Mouse (Mus musculus) E14TG2a.4 (cell line): ENCODE results near the gene Clec4g.

Experiments
- H3K27me3 ChIP-seq: 2 replicates; pipeline ENCODE4 v1.6.1; 2014; ENCODE audit warnings: low read length, control low read depth; ENCODE audit not compliant: insufficient read depth
- H3K36me3 ChIP-seq: 2 replicates; pipeline ENCODE4 v1.6.1; 2014; ENCODE audit warnings: low read length, control low read depth; ENCODE audit not compliant: insufficient read depth
- H3K4me1 ChIP-seq: replicated peaks from 2 replicates; pipeline ENCODE4 v1.6.1; 2014; ENCODE audit warnings: low read depth, low read length, control low read depth
- H3K4me3 ChIP-seq: replicated peaks from 2 replicates; pipeline ENCODE4 v1.5.1; 2014; ENCODE audit warnings: mild to moderate bottlenecking, low read length
- H3K9me3 ChIP-seq: 2 replicates; pipeline ENCODE4 v1.6.1; 2014; ENCODE audit warnings: low read length, control low read depth
- CTCF ChIP-seq: conservative IDR thresholded peaks from 2 replicates; pipeline ENCODE4 v1.5.1; 2014; ENCODE audit warnings: low read length
- NANOG ChIP-seq: IDR thresholded peaks from 2 replicates; pipeline ENCODE4 v1.6.1; 2014; ENCODE audit warnings: borderline replicate concordance, low read length, mixed read lengths
- POU5F1 ChIP-seq: IDR thresholded peaks from 2 replicates; pipeline ENCODE4 v1.6.1; 2014; ENCODE audit warnings: low read length, borderline replicate concordance

The Clec4g gene

DNA sequence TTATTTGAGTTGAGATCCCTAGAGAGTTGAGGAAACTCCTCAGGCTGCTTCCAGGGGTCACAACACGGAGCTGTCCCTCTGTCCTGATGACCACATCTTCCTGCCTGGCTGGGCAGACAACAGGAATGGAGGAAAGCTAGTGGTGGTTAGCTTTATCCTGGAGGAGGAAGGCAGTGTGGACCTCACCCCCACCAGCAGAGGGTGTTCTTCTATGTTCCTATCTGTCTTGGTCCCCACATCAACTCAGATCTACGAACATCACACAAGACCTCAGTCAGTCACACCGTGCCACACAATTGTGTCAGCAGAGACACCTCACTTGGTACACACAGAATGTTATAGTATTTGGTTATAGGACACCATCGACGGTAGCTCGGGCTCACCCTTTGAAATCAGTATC, 32.9 kb downstream of the Clec4g start:
- Histone ChIP-seq H3K4me1 (no peaks in the 10 kb centered on the region; the same call in 1 of the 2 replicates), H3K4me3 (no peak overlapping the region), H3K36me3 (0 out of 2 replicates have a peak, but pooled peaks cover under 1% of the 10 kb centered on the region), H3K9me3 (peaks cover 23% of the 10 kb centered on the region), H3K27me3 (peaks cover 16% of the 10 kb centered on the region)
- TF ChIP-seq POU5F1: peak; percentile 2; the same call in 1 of the 2 replicates
- TF ChIP-seq CTCF: no peak
- no peak for TF ChIP-seq NANOG

DNA sequence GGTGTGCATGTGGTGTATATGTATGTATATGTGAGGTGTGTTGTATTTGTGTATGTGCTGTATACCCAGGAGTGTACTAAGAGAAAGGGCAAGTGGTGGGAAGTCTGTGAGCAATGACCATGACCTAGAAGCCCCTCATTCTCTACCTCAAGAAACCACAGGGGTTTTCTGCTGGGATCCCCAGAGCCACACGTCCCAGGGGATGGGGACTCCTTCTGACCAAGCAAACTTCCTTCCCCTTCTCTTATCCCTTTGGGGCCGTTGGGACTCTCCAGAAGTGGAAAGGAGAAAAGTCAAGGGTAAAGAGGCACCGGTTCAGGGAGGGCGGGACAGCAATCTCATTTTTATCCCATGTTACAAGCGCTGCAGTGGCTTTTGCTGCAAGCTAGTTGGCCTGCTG, 35.0 kb downstream of the Clec4g start:
- H3K36me3 ChIP-seq: peaks cover 17% of the 10 kb centered on the region
- TF ChIP-seq NANOG: no peak
- TF ChIP-seq CTCF: no peak
- TF ChIP-seq POU5F1: no peak
- peaks cover 9% of the 10 kb centered on the region; the same call in 1 of the 2 replicates for H3K9me3 ChIP-seq
- peaks cover 16% of the 10 kb centered on the region for H3K27me3 ChIP-seq
- no peak overlapping the region for H3K4me3 ChIP-seq
- no peaks in the 10 kb centered on the region; the same call in 1 of the 2 replicates for H3K4me1 ChIP-seq

DNA sequence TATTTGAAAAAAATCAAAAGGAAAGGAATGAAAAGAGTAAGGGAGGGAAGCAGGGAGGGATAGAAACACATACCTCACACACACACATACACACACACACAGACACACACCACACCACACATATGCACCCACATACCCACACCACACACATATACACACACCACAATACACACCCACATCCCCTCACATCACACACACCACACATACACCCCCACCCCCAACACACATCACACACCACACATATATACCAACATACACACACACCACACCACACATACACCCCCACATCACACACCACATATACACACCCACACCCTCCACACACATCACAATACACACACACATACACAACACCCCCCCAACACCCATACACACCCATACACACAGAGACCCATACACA, 35.9 kb downstream of the Clec4g start:
- H3K4me3 ChIP-seq: no peak overlapping the region
- H3K36me3 ChIP-seq: peaks cover 26% of the 10 kb centered on the region
- peaks cover 7% of the 10 kb centered on the region for H3K4me1 ChIP-seq
- H3K27me3 ChIP-seq: peaks cover 10% of the 10 kb centered on the region
- TF ChIP-seq CTCF (no peak), NANOG (no peak), POU5F1 (no peak)
- peaks cover 6% of the 10 kb centered on the region; the same call in 1 of the 2 replicates for H3K9me3 ChIP-seq

DNA sequence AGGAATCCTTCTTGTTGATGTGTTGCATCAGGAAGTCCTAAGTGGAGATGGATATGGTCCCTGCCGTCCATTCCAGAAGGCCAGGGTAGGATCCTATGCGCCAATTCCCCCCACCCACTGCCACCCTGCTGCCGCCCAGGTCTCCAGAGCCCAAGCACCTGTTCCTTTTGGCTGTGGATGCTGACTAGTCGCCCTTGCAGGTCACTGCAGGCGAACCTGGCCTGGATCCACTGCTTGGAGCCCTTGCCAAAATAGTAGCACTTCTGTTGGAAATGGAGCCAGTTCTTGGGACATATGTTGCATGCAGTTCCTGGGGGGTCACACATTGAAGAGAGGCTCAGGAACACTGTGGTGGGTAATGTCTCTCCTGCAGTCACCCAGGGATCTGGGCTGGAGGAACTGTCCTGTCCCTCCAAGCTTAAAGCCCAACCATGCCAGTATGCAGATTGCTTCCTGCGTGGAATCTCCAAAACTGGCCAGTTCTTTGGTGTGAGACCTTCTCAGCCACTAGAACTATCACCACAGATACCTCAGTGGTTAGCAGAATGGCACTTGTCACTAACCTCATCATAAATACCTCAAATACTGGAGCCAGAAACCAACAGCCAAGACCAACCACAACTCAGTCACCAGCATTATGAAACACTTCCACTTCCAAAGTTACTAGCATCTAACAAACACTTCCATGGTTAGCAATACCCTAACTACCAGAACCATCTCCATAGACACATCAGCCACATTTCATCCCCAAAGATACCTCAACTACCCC, 36.9 kb downstream of the Clec4g start:
- Histone ChIP-seq H3K9me3 (no peaks in the 10 kb centered on the region), H3K4me3 (no peak overlapping the region), H3K27me3 (peaks cover 9% of the 10 kb centered on the region), H3K36me3 (peaks cover 33% of the 10 kb centered on the region), H3K4me1 (peaks cover 16% of the 10 kb centered on the region)
- TF ChIP-seq NANOG (no peak), POU5F1 (no peak), CTCF (no peak)

DNA sequence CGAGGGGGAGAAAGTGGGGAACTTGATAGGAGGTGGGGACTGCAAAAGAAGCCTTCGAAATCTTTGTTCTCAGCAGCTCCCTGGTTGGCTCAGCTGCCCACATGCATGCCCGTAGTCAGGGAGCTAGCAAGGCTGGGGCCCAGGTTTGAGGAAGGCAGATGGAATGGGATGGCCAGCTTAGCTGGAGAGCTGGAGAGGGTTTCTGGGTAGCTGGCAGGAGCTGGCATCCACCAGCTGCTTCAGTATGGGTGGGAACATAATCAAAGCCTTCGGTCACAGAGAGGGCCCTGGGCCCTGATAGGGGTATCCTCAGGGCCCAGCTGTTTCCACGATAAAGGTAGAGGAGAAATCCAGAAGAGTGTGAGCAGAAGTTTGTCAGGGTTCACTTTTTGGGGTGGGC, 38.0 kb downstream of the Clec4g start:
- no peak for TF ChIP-seq NANOG
- TF ChIP-seq POU5F1: no peak
- no peak for TF ChIP-seq CTCF
- Histone ChIP-seq H3K36me3 (peaks cover 33% of the 10 kb centered on the region), H3K9me3 (no peaks in the 10 kb centered on the region), H3K27me3 (peaks cover 5% of the 10 kb centered on the region; the same call in 1 of the 2 replicates), H3K4me3 (no peak overlapping the region), H3K4me1 (peaks cover 27% of the 10 kb centered on the region)

DNA sequence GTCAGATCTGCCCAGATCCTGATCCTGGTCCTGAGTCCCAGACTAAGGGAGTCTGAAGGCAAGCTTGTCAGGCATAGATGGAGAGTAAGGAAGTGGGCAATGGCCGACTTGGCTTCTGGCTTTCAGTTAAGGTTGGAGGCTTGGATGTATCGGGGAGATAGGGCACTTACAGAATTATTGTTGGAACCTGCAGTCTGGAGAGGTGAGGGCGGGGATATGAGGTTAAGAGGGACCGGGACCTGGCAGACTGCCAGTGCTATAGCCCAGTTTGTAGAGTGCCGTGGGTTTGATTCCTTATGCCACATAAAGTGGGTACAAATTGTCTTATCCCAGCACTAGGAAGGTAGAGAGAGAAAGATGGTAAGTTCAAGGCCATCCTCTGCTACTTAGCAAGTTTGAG, 40.8 kb downstream of the Clec4g start:
- Histone ChIP-seq H3K36me3 (peaks cover 33% of the 10 kb centered on the region), H3K4me1 (peaks cover 39% of the 10 kb centered on the region), H3K4me3 (peak overlapping the region; percentile 77), H3K27me3 (peaks cover 4% of the 10 kb centered on the region; the same call in 1 of the 2 replicates), H3K9me3 (no peaks in the 10 kb centered on the region)
- TF ChIP-seq NANOG: no peak
- TF ChIP-seq CTCF: no peak
- no peak for TF ChIP-seq POU5F1

DNA sequence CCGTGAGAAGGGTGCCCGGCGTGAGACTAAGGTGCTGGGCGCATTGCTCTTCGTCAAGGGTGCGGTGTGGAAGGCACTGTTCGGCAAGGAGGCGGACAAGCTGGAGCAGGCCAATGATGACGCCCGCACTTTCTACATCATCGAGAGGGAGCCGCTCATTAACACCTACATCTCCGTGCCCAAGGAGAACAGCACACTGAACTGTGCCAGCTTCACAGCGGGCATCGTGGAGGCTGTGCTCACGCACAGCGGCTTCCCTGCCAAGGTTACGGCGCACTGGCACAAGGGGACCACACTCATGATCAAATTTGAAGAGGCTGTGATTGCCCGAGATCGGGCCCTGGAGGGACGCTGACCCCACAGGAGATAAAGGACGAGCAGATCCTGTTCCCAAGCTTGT, 41.2 kb downstream of the Clec4g start:
- Histone ChIP-seq H3K4me1 (peaks cover 39% of the 10 kb centered on the region), H3K27me3 (peaks cover 4% of the 10 kb centered on the region; the same call in 1 of the 2 replicates), H3K9me3 (no peaks in the 10 kb centered on the region), H3K36me3 (peaks cover 33% of the 10 kb centered on the region), H3K4me3 (peak overlapping the region; percentile 77)
- no peak for TF ChIP-seq CTCF
- no peak for TF ChIP-seq NANOG
- no peak for TF ChIP-seq POU5F1

DNA sequence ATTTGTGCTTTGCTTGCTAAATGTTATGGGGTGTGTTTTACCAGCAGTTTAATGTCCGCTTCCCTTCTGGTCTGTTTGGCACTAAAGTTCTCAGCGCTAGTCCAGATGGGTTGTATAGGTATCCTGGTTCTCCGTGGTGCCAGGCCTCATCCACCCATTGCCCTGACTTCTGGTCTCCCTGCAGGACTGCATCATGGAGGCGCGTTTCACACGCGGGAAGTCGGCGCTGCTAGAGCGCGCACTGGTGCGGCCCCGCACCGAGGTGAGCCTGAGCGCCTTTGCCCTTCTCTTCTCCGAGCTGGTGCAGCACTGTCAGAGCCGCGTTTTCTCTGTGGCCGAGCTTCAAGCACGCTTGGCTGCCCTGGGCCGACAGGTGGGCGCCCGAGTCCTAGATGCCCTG, 41.6 kb downstream of the Clec4g start:
- H3K4me1 ChIP-seq: peaks cover 39% of the 10 kb centered on the region
- peaks cover 33% of the 10 kb centered on the region for H3K36me3 ChIP-seq
- no peak for TF ChIP-seq NANOG

DNA sequence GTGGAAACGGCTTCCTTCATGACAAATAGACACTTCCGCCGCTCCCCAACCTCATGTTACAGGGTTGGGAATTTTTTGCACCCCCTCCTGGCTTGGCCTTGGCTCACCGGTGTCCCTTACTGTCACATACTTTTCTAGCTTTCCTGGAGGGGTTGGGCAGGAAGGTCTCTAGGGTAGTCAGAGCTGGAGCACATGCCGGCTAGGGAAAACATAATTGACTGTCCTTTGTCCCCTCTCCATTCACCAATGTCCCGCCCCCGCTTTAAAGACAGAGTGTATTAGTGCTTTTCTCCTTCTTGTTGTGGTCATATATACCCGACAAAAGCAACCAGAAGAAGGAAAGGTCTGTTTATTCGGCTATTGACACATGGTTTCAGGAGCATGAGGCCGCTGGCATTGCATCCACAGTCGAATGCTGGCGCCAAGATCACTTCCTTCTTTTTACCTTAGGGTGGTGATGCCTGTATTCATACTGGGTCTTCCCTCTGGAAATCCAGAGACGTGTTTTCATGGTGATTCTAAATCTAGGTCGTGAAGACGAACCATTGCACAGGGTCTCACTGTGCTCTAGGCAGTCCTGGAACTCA, 43.4 kb downstream of the Clec4g start:
- peaks cover 28% of the 10 kb centered on the region for H3K36me3 ChIP-seq
- H3K9me3 ChIP-seq: no peaks in the 10 kb centered on the region
- TF ChIP-seq CTCF: no peak
- no peak for TF ChIP-seq NANOG
- no peak for TF ChIP-seq POU5F1
- H3K27me3 ChIP-seq: peaks cover 4% of the 10 kb centered on the region; the same call in 1 of the 2 replicates
- peaks cover 49% of the 10 kb centered on the region for H3K4me1 ChIP-seq
- H3K4me3 ChIP-seq: peak overlapping the region; percentile 91

More for the DNA sequence above, 41.6 kb downstream of the Clec4g start:
- peak overlapping the region; percentile 77 for H3K4me3 ChIP-seq
- H3K9me3 ChIP-seq: no peaks in the 10 kb centered on the region
- peaks cover 4% of the 10 kb centered on the region; the same call in 1 of the 2 replicates for H3K27me3 ChIP-seq
